Mouse (Mus musculus) left cerebral cortex, adult 9 months (tissue): Measurements from ENCODE around the gene Olfr459.

ENCODE experiments used
- DNase-seq, 2 experiments: peaks; one replicate each; pipeline ENCODE4 v3.0.0; 2022; ENCODE audit warnings: low spot score in 2 of 2

Olfr459 gene

GRCm38 (mm10) chr6:41775077-41775476, at the start of gene Olfr459:
Gene Olfr459, minus strand, starts transcription at chr6:41775177.
- DNase-seq, result no peak

- no peak for DNase-seq
These were observed 49.1 kb upstream of the Olfr459 start for GRCm38 (mm10) chr6:41824086-41824485.

GRCm38 (mm10) chr6:41786700-41787099, 11.7 kb upstream of the Olfr459 start:
- peak in 1 of 2 experiments; percentile 9 for DNase-seq

- peak; percentile 61 to 81 for DNase-seq
These were observed 744 bp upstream of the Olfr459 start for GRCm38 (mm10) chr6:41775721-41776120.

GRCm38 (mm10) chr6:41769872-41770271, 5.1 kb downstream of the Olfr459 start:
- no peak for DNase-seq

- no peak for DNase-seq
These were observed 10.7 kb downstream of the Olfr459 start for GRCm38 (mm10) chr6:41764306-41764705.

- DNase-seq, result no peak
These were observed 12.6 kb downstream of the Olfr459 start for GRCm38 (mm10) chr6:41762370-41762757.

GRCm38 (mm10) chr6:41761702-41762369, 13.1 kb downstream of the Olfr459 start:
- DNase-seq, result peak in 1 of 2 experiments; percentile 71

GRCm38 (mm10) chr6:41759618-41760017, 15.4 kb downstream of the Olfr459 start:
- DNase-seq, result no peak

GRCm38 (mm10) chr6:41758421-41758820, 16.6 kb downstream of the Olfr459 start:
- DNase-seq, result no peak

GRCm38 (mm10) chr6:41757199-41757598, 17.8 kb downstream of the Olfr459 start:
- DNase-seq, result no peak

- no peak for DNase-seq
These were observed 20.4 kb downstream of the Olfr459 start for GRCm38 (mm10) chr6:41754626-41755025.

GRCm38 (mm10) chr6:41744664-41745392, 30.1 kb downstream of the Olfr459 start:
- no peak for DNase-seq

- no peak for DNase-seq
These were observed 33.9 kb downstream of the Olfr459 start for GRCm38 (mm10) chr6:41741101-41741500.

GRCm38 (mm10) chr6:41734719-41735470, 40.1 kb downstream of the Olfr459 start:
- no peak for DNase-seq

GRCm38 (mm10) chr6:41727989-41728609, 46.9 kb downstream of the Olfr459 start:
- DNase-seq, result no peak

- DNase-seq, result no peak
These were observed 53.5 kb downstream of the Olfr459 start for GRCm38 (mm10) chr6:41721430-41721829.
